1 mouse cellular context compared by ENCODE assay signal in genomic region chr9:59519396-59519795, GRCm38 (mm10).
TF ChIP-seq lines count a peak whose summit lies in the region.

No protein-coding gene starts in this region.

TF ChIP-seq in MEL, 35 proteins besides CTCF, POLR2A, EP300 and RAD21:
- no peak for TF ChIP-seq NRF1 (IDR thresholded peaks at IDR 0.05; ENCODE audit: insufficient read depth, low read depth, low read length, poor library complexity, severe bottlenecking)
- no peak for TF ChIP-seq ZMIZ1 (IDR thresholded peaks at IDR 0.05; ENCODE audit: low read depth, low read length)
- no peak for TF ChIP-seq TBP (IDR thresholded peaks at IDR 0.05; ENCODE audit: low read depth, low read length)
- no peak for TF ChIP-seq TAL1 (IDR thresholded peaks at IDR 0.05; ENCODE audit: low read length)
- TF ChIP-seq CHD1 (IDR thresholded peaks at IDR 0.05; ENCODE audit: low read depth, low read length), result no peak
- TF ChIP-seq NELFE (IDR thresholded peaks at IDR 0.05; ENCODE audit: low read depth, low read length), result no peak
- TF ChIP-seq MAZ (IDR thresholded peaks at IDR 0.05; ENCODE audit: low read depth, low read length), result no peak
- no peak for TF ChIP-seq BHLHE40 (IDR thresholded peaks at IDR 0.05; ENCODE audit: borderline replicate concordance, low read depth, low read length)
- no peak for TF ChIP-seq MAFK (IDR thresholded peaks at IDR 0.05; ENCODE audit: borderline replicate concordance, low read depth, low read length)
- TF ChIP-seq ETS1 (IDR thresholded peaks at IDR 0.05; ENCODE audit: low read depth, low read length), result no peak
- TF ChIP-seq ZC3H11A (IDR thresholded peaks at IDR 0.05; ENCODE audit: low read depth, low read length), result no peak
- no peak for TF ChIP-seq USF2 (IDR thresholded peaks at IDR 0.05; ENCODE audit: borderline replicate concordance in 1 of 2, insufficient read depth in 1 of 2, low read depth in 1 of 2, low read length in 2 of 2)
- no peak for TF ChIP-seq USF1 (IDR thresholded peaks at IDR 0.05; ENCODE audit: low read depth, low read length)
- no peak for TF ChIP-seq RCOR1 (IDR thresholded peaks at IDR 0.05; ENCODE audit: low read depth, low read length)
- no peak for TF ChIP-seq MYC (IDR thresholded peaks at IDR 0.05; ENCODE audit: low read depth, low read length)
- TF ChIP-seq GATA1 (IDR thresholded peaks at IDR 0.05; ENCODE audit: low read depth, low read length), result no peak
- TF ChIP-seq CHD2 (IDR thresholded peaks at IDR 0.05; ENCODE audit: low read length), result no peak
- no peak for TF ChIP-seq ZKSCAN1 (IDR thresholded peaks at IDR 0.05; ENCODE audit: low read depth, low read length)
- TF ChIP-seq HCFC1 (IDR thresholded peaks at IDR 0.05; ENCODE audit: low read depth, low read length), result no peak
- no peak for TF ChIP-seq ELF1 (IDR thresholded peaks at IDR 0.05; ENCODE audit: low read depth, low read length)
